Mouse (Mus musculus) megakaryocyte, adult 5-6 weeks (primary cell): ENCODE results near the gene Desi1. TPM values are rescaled to one million over a fixed set of nuclear protein-coding genes. Genes with fewer than 3 reads are reported as not detected.

Source experiments
- ATAC-seq: 2 replicates; pipeline ENCODE4 v1.8.0; 2016; ENCODE audit warnings: mild to moderate bottlenecking, inconsistent platforms; ENCODE audit not compliant: poor library complexity, severe bottlenecking
- total RNA-seq, 2 experiments: library from RNA; stranded (forward) in 1 of 2; stranded (reverse) in 1 of 2; fragments of 153-499, 151-499 nt in 1 of 2; fragments of 221-1000, 200-1000 nt in 1 of 2; gene quantifications; 2 replicates each; pipeline versions ENCODE4 v1.2.3 to v1.2.4; 2015 to 2017

Gene Desi1
- 19.1 and 26.3 TPM in 2 replicates for total RNA-seq (2015)
- total RNA-seq (2017), result 2.6 and 3.9 TPM in 2 replicates

- ATAC-seq, result no peak
These were observed at the start of gene Desi1 for GRCm38 (mm10) chr15:82033762-82034161. Gene Desi1, minus strand, starts transcription at chr15:82033862.

GRCm38 (mm10) chr15:82081161-82081560 lies 47.5 kb upstream of the Desi1 start:
- ATAC-seq, result 0 out of 2 replicates have a peak, but pooled peaks have one; percentile 18

GRCm38 (mm10) chr15:82079883-82080282 lies 46.2 kb upstream of the Desi1 start:
- no peak for ATAC-seq

- no peak for ATAC-seq
These were observed 39.8 kb upstream of the Desi1 start for GRCm38 (mm10) chr15:82073490-82073889.

- ATAC-seq, result no peak
These were observed 38.3 kb upstream of the Desi1 start for GRCm38 (mm10) chr15:82071816-82072469.

- ATAC-seq, result no peak
These were observed 36.2 kb upstream of the Desi1 start, which contains the start of gene Mei1 for GRCm38 (mm10) chr15:82069898-82070297. Gene Mei1, plus strand, starts transcription at chr15:82069996.

GRCm38 (mm10) chr15:82065511-82065910 lies 31.8 kb upstream of the Desi1 start:
- ATAC-seq, result no peak; the same call in 1 of the 2 replicates

- ATAC-seq, result no peak
These were observed 30.2 kb upstream of the Desi1 start for GRCm38 (mm10) chr15:82063909-82064308.

GRCm38 (mm10) chr15:82058719-82059201 lies 25.1 kb upstream of the Desi1 start, which contains the start of gene 4930407I10Rik:
Gene 4930407I10Rik, plus strand, starts transcription at chr15:82059151.
- no peak for ATAC-seq

GRCm38 (mm10) chr15:82052544-82052943 lies 18.9 kb upstream of the Desi1 start:
- ATAC-seq, result no peak

GRCm38 (mm10) chr15:82047080-82047883 lies 13.6 kb upstream of the Desi1 start, which contains the start of gene Snu13:
Gene Snu13, minus strand, starts transcription at chr15:82047598.
- peak; percentile 98 for ATAC-seq

GRCm38 (mm10) chr15:82046246-82046891 lies 12.7 kb upstream of the Desi1 start:
- no peak for ATAC-seq

GRCm38 (mm10) chr15:82044166-82044784 lies 10.6 kb upstream of the Desi1 start:
- no peak for ATAC-seq

- ATAC-seq, result peak; percentile 79
These were observed 7.0 kb upstream of the Desi1 start for GRCm38 (mm10) chr15:82040650-82041049.

GRCm38 (mm10) chr15:82035904-82036689 lies 2.4 kb upstream of the Desi1 start:
- ATAC-seq, result no peak

- ATAC-seq, result no peak
These were observed 1.3 kb downstream of the Desi1 start for GRCm38 (mm10) chr15:82032386-82032785.

GRCm38 (mm10) chr15:82027726-82028125 lies 5.9 kb downstream of the Desi1 start:
- no peak for ATAC-seq

- no peak for ATAC-seq
These were observed 6.4 kb downstream of the Desi1 start for GRCm38 (mm10) chr15:82027276-82027675.

- ATAC-seq, result no peak
These were observed 9.6 kb downstream of the Desi1 start for GRCm38 (mm10) chr15:82023965-82024635.
